Mouse (Mus musculus): ENCODE results near the gene Mesp1. TPM values are rescaled to one million over a fixed set of nuclear protein-coding genes. Genes with fewer than 3 reads are reported as not detected.

The Mesp1 gene
- polyA plus RNA-seq, 1 experiment from 2014 or later: not detected

GRCm38 (mm10) chr7:79771561-79772512, 21.8 kb downstream of the Mesp1 start:
- peak overlapping the region; percentile 75 to 88 for H3K27ac ChIP-seq (replicated peaks in 1 of 2; ENCODE audit: control insufficient read depth in 1 of 2, insufficient read depth in 1 of 2, low read depth in 2 of 2, low read length in 2 of 2)
- no peaks in the 10 kb centered on the region for H3K9me3 ChIP-seq (ENCODE audit: control insufficient read depth, low read length)
- peak overlapping the region; percentile 28 for H3K4me2 ChIP-seq (ENCODE audit: low read length)
- H3K27me3 ChIP-seq (ENCODE audit: control insufficient read depth, insufficient read depth, low read length): no peaks in the 10 kb centered on the region
- peaks cover 14 to 19% of the 10 kb centered on the region in 2 experiments for H3K4me1 ChIP-seq (ENCODE audit: control insufficient read depth in 2 of 2, insufficient read depth in 2 of 2, low read length in 2 of 2)
- WGBS: 25% methylated on average over 15 of the region's 15 CpGs
- ATAC-seq (ENCODE audit: insufficient number of reproducible peaks, insufficient read depth, low FRiP score, low read depth): peak; percentile 62; the same call in 1 of the 2 replicates
- H3K36me3 ChIP-seq (ENCODE audit: control insufficient read depth, insufficient read depth, low read length): no peaks in the 10 kb centered on the region
- H3K9ac ChIP-seq (ENCODE audit: low read length): no peak overlapping the region
- no peak overlapping the region for H3K4me3 ChIP-seq (ENCODE audit: control insufficient read depth in 1 of 2, insufficient read depth in 1 of 2, low read depth in 1 of 2, low read length in 2 of 2)

GRCm38 (mm10) chr7:79769664-79770063, 23.9 kb downstream of the Mesp1 start:
- 80% methylated on average over 3 of the region's 3 CpGs for WGBS
- no peak overlapping the region for H3K4me3 ChIP-seq (ENCODE audit: control insufficient read depth in 1 of 2, insufficient read depth in 1 of 2, low read depth in 1 of 2, low read length in 2 of 2)
- no peaks in the 10 kb centered on the region for H3K27me3 ChIP-seq (ENCODE audit: control insufficient read depth, insufficient read depth, low read length)
- no peak overlapping the region for H3K4me2 ChIP-seq (ENCODE audit: low read length)
- no peaks in the 10 kb centered on the region for H3K9me3 ChIP-seq (ENCODE audit: control insufficient read depth, low read length)
- H3K36me3 ChIP-seq (ENCODE audit: control insufficient read depth, insufficient read depth, low read length): no peaks in the 10 kb centered on the region
- H3K4me1 ChIP-seq (ENCODE audit: control insufficient read depth in 2 of 2, insufficient read depth in 2 of 2, low read length in 2 of 2): peaks cover 14 to 19% of the 10 kb centered on the region in 2 experiments
- ATAC-seq (ENCODE audit: insufficient number of reproducible peaks, insufficient read depth, low FRiP score, low read depth): no peak
- H3K27ac ChIP-seq (replicated peaks in 1 of 2; ENCODE audit: control insufficient read depth in 1 of 2, insufficient read depth in 1 of 2, low read depth in 2 of 2, low read length in 2 of 2): no peak overlapping the region
- no peak overlapping the region for H3K9ac ChIP-seq (ENCODE audit: low read length)

GRCm38 (mm10) chr7:79765991-79766390, 27.6 kb downstream of the Mesp1 start:
- Histone ChIP-seq H3K9me3 (ENCODE audit: control insufficient read depth, low read length) (no peaks in the 10 kb centered on the region), H3K4me1 (ENCODE audit: control insufficient read depth in 2 of 2, insufficient read depth in 2 of 2, low read length in 2 of 2) (peaks cover 2% of the 10 kb centered on the region in 2 experiments; a peak in 3 of 4 replicates), H3K4me2 (ENCODE audit: low read length) (no peak overlapping the region), H3K27me3 (ENCODE audit: control insufficient read depth, insufficient read depth, low read length) (no peaks in the 10 kb centered on the region), H3K27ac (replicated peaks in 1 of 2; ENCODE audit: control insufficient read depth in 1 of 2, insufficient read depth in 1 of 2, low read depth in 2 of 2, low read length in 2 of 2) (no peak overlapping the region), H3K36me3 (ENCODE audit: control insufficient read depth, insufficient read depth, low read length) (no peaks in the 10 kb centered on the region), H3K9ac (ENCODE audit: low read length) (no peak overlapping the region), H3K4me3 (ENCODE audit: control insufficient read depth in 1 of 2, insufficient read depth in 1 of 2, low read depth in 1 of 2, low read length in 2 of 2) (no peak overlapping the region)
- no peak for ATAC-seq (ENCODE audit: insufficient number of reproducible peaks, insufficient read depth, low FRiP score, low read depth)
- WGBS: 49% methylated on average over 1 of the region's 1 CpGs

GRCm38 (mm10) chr7:79762106-79762505, 31.5 kb downstream of the Mesp1 start:
- Histone ChIP-seq H3K9me3 (ENCODE audit: control insufficient read depth, low read length) (no peaks in the 10 kb centered on the region), H3K4me1 (ENCODE audit: control insufficient read depth in 2 of 2, insufficient read depth in 2 of 2, low read length in 2 of 2) (no peaks in the 10 kb centered on the region), H3K4me2 (ENCODE audit: low read length) (no peak overlapping the region), H3K9ac (ENCODE audit: low read length) (no peak overlapping the region), H3K27ac (replicated peaks in 1 of 2; ENCODE audit: control insufficient read depth in 1 of 2, insufficient read depth in 1 of 2, low read depth in 2 of 2, low read length in 2 of 2) (no peak overlapping the region), H3K27me3 (ENCODE audit: control insufficient read depth, insufficient read depth, low read length) (no peaks in the 10 kb centered on the region), H3K4me3 (ENCODE audit: control insufficient read depth in 1 of 2, insufficient read depth in 1 of 2, low read depth in 1 of 2, low read length in 2 of 2) (no peak overlapping the region), H3K36me3 (ENCODE audit: control insufficient read depth, insufficient read depth, low read length) (no peaks in the 10 kb centered on the region)
- WGBS: 75% methylated on average over 8 of the region's 8 CpGs
- ATAC-seq (ENCODE audit: insufficient number of reproducible peaks, insufficient read depth, low FRiP score, low read depth): no peak

GRCm38 (mm10) chr7:79761124-79761876, 32.3 kb downstream of the Mesp1 start:
- H3K9ac ChIP-seq (ENCODE audit: low read length): no peak overlapping the region
- no peak for ATAC-seq (ENCODE audit: insufficient number of reproducible peaks, insufficient read depth, low FRiP score, low read depth)
- WGBS: 65% methylated on average over 5 of the region's 5 CpGs
- no peaks in the 10 kb centered on the region for H3K4me1 ChIP-seq (ENCODE audit: control insufficient read depth in 2 of 2, insufficient read depth in 2 of 2, low read length in 2 of 2)
- no peak overlapping the region for H3K27ac ChIP-seq (replicated peaks in 1 of 2; ENCODE audit: control insufficient read depth in 1 of 2, insufficient read depth in 1 of 2, low read depth in 2 of 2, low read length in 2 of 2)
- H3K9me3 ChIP-seq (ENCODE audit: control insufficient read depth, low read length): no peaks in the 10 kb centered on the region
- no peaks in the 10 kb centered on the region for H3K27me3 ChIP-seq (ENCODE audit: control insufficient read depth, insufficient read depth, low read length)
- H3K36me3 ChIP-seq (ENCODE audit: control insufficient read depth, insufficient read depth, low read length): no peaks in the 10 kb centered on the region
- no peak overlapping the region for H3K4me3 ChIP-seq (ENCODE audit: control insufficient read depth in 1 of 2, insufficient read depth in 1 of 2, low read depth in 1 of 2, low read length in 2 of 2)
- H3K4me2 ChIP-seq (ENCODE audit: low read length): no peak overlapping the region

GRCm38 (mm10) chr7:79759766-79760165, 33.8 kb downstream of the Mesp1 start:
- H3K9ac ChIP-seq (ENCODE audit: low read length): no peak overlapping the region
- no peaks in the 10 kb centered on the region for H3K36me3 ChIP-seq (ENCODE audit: control insufficient read depth, insufficient read depth, low read length)
- no peak overlapping the region for H3K27ac ChIP-seq (replicated peaks in 1 of 2; ENCODE audit: control insufficient read depth in 1 of 2, insufficient read depth in 1 of 2, low read depth in 2 of 2, low read length in 2 of 2)
- no peak overlapping the region for H3K4me2 ChIP-seq (ENCODE audit: low read length)
- ATAC-seq (ENCODE audit: insufficient number of reproducible peaks, insufficient read depth, low FRiP score, low read depth): no peak
- no peaks in the 10 kb centered on the region for H3K4me1 ChIP-seq (ENCODE audit: control insufficient read depth in 2 of 2, insufficient read depth in 2 of 2, low read length in 2 of 2)
- H3K27me3 ChIP-seq (ENCODE audit: control insufficient read depth, insufficient read depth, low read length): no peaks in the 10 kb centered on the region
- no peaks in the 10 kb centered on the region for H3K9me3 ChIP-seq (ENCODE audit: control insufficient read depth, low read length)
- no peak overlapping the region for H3K4me3 ChIP-seq (ENCODE audit: control insufficient read depth in 1 of 2, insufficient read depth in 1 of 2, low read depth in 1 of 2, low read length in 2 of 2)

- 50% methylated on average over 6 of the region's 6 CpGs for WGBS
- Histone ChIP-seq H3K27ac (replicated peaks in 1 of 2; ENCODE audit: control insufficient read depth in 1 of 2, insufficient read depth in 1 of 2, low read depth in 2 of 2, low read length in 2 of 2) (no peak overlapping the region), H3K36me3 (ENCODE audit: control insufficient read depth, insufficient read depth, low read length) (no peaks in the 10 kb centered on the region), H3K27me3 (ENCODE audit: control insufficient read depth, insufficient read depth, low read length) (no peaks in the 10 kb centered on the region), H3K4me1 (ENCODE audit: control insufficient read depth in 2 of 2, insufficient read depth in 2 of 2, low read length in 2 of 2) (no peaks in the 10 kb centered on the region), H3K9ac (ENCODE audit: low read length) (no peak overlapping the region), H3K4me2 (ENCODE audit: low read length) (no peak overlapping the region), H3K9me3 (ENCODE audit: control insufficient read depth, low read length) (no peaks in the 10 kb centered on the region), H3K4me3 (ENCODE audit: control insufficient read depth in 1 of 2, insufficient read depth in 1 of 2, low read depth in 1 of 2, low read length in 2 of 2) (no peak overlapping the region)
- no peak for ATAC-seq (ENCODE audit: insufficient number of reproducible peaks, insufficient read depth, low FRiP score, low read depth)
Measured at GRCm38 (mm10) chr7:79758176-79758575, 35.4 kb downstream of the Mesp1 start.

Measured in heart, embryonic 14.5 days (tissue).